Comparison of ENCODE assay signal across 19 mouse cellular contexts in genomic region chr10:98749584-98749947, GRCm38 (mm10).
DNase-seq lines count a peak whose midpoint lies in the region; ATAC-seq and TF ChIP-seq lines count a peak whose summit lies in the region.
"Had no signal": no experiment of that assay in that cellular context is flagged by ENCODE, and none has a peak within 500 bp of the region (broad histone marks: within the 10 kb centered on the region; RNA-seq: fewer than 3 reads in every experiment).

No protein-coding gene starts in this region.

- H3K4me1 ChIP-seq in hindbrain, embryonic 12.5 days: peaks cover 4% of the 10 kb centered on the region; the same call in 1 of the 2 replicates
- H3K4me1 ChIP-seq in hindbrain, postnatal 0 days (ENCODE audit: insufficient read depth, low read length): no peaks in the 10 kb centered on the region
- H3K4me1 ChIP-seq in midbrain, embryonic 13.5 days (replicated peaks): peaks cover 6% of the 10 kb centered on the region
- no peaks in the 10 kb centered on the region for H3K4me1 ChIP-seq in midbrain, embryonic 15.5 days
- peaks cover 6% of the 10 kb centered on the region for H3K4me1 ChIP-seq in forebrain, embryonic 15.5 days
- H3K4me1 ChIP-seq: limb, embryonic 15.5 days; stomach, embryonic 15.5 days had no signal

- no peaks in the 10 kb centered on the region for H3K27me3 ChIP-seq in hindbrain, embryonic 12.5 days
- no peaks in the 10 kb centered on the region for H3K27me3 ChIP-seq in hindbrain, postnatal 0 days (ENCODE audit: insufficient read depth, low read length)
- no peaks in the 10 kb centered on the region; the same call in 1 of the 2 replicates for H3K27me3 ChIP-seq in midbrain, embryonic 13.5 days
- H3K27me3 ChIP-seq in midbrain, embryonic 15.5 days (replicated peaks): no peaks in the 10 kb centered on the region
- H3K27me3 ChIP-seq in forebrain, embryonic 15.5 days: no peaks in the 10 kb centered on the region
- H3K27me3 ChIP-seq: embryonic facial prominence, embryonic 15.5 days; heart, embryonic 13.5 days; kidney, embryonic 15.5 days; limb, embryonic 15.5 days; stomach, embryonic 15.5 days had no signal

- 62% methylated on average over 4 of the region's 4 CpGs for WGBS in hindbrain, embryonic 12.5 days
- WGBS in hindbrain, postnatal 0 days: 38% methylated on average over 4 of the region's 4 CpGs
- 52% methylated on average over 4 of the region's 4 CpGs for WGBS in midbrain, embryonic 13.5 days
- 49% methylated on average over 4 of the region's 4 CpGs for WGBS in midbrain, embryonic 15.5 days
- WGBS in forebrain, embryonic 15.5 days: 44% methylated on average over 4 of the region's 4 CpGs

- no peak for TF ChIP-seq CTCF in hindbrain, postnatal 0 days (IDR thresholded peaks at IDR 0.05; ENCODE audit: low read depth)

- no peaks in the 10 kb centered on the region for H3K9me3 ChIP-seq in hindbrain, embryonic 12.5 days (replicated peaks)
- H3K9me3 ChIP-seq in hindbrain, postnatal 0 days (ENCODE audit: low read length): no peaks in the 10 kb centered on the region
- no peaks in the 10 kb centered on the region for H3K9me3 ChIP-seq in midbrain, embryonic 13.5 days
- no peaks in the 10 kb centered on the region for H3K9me3 ChIP-seq in midbrain, embryonic 15.5 days
- no peaks in the 10 kb centered on the region for H3K9me3 ChIP-seq in forebrain, embryonic 15.5 days
- H3K9me3 ChIP-seq: embryonic facial prominence, embryonic 15.5 days; heart, embryonic 13.5 days; kidney, embryonic 15.5 days; limb, embryonic 15.5 days; stomach, embryonic 15.5 days had no signal

- no peak overlapping the region for H3K4me3 ChIP-seq in hindbrain, embryonic 12.5 days
- no peak overlapping the region for H3K4me3 ChIP-seq in hindbrain, postnatal 0 days (ENCODE audit: low read length)
- H3K4me3 ChIP-seq in midbrain, embryonic 13.5 days (replicated peaks): no peak overlapping the region
- H3K4me3 ChIP-seq in midbrain, embryonic 15.5 days: no peak overlapping the region
- H3K4me3 ChIP-seq in forebrain, embryonic 15.5 days: no peak overlapping the region
- H3K4me3 ChIP-seq: embryonic facial prominence, embryonic 15.5 days; heart, embryonic 13.5 days; kidney, embryonic 15.5 days; limb, embryonic 15.5 days; stomach, embryonic 15.5 days had no signal

- no peaks in the 10 kb centered on the region for H3K36me3 ChIP-seq in hindbrain, embryonic 12.5 days
- no peaks in the 10 kb centered on the region for H3K36me3 ChIP-seq in hindbrain, postnatal 0 days (ENCODE audit: insufficient read depth, low read length)
- H3K36me3 ChIP-seq in midbrain, embryonic 13.5 days: no peaks in the 10 kb centered on the region
- H3K36me3 ChIP-seq in midbrain, embryonic 15.5 days (replicated peaks): no peaks in the 10 kb centered on the region
- no peaks in the 10 kb centered on the region for H3K36me3 ChIP-seq in forebrain, embryonic 15.5 days
- H3K36me3 ChIP-seq: embryonic facial prominence, embryonic 15.5 days; heart, embryonic 13.5 days; kidney, embryonic 15.5 days; limb, embryonic 15.5 days; stomach, embryonic 15.5 days had no signal

- H3K4me2 ChIP-seq in hindbrain, embryonic 12.5 days (replicated peaks): no peak overlapping the region
- H3K4me2 ChIP-seq in hindbrain, postnatal 0 days (ENCODE audit: low read depth, low read length): no peak overlapping the region
- no peak overlapping the region for H3K4me2 ChIP-seq in midbrain, embryonic 13.5 days (replicated peaks)
- no peak overlapping the region for H3K4me2 ChIP-seq in midbrain, embryonic 15.5 days
- no peak overlapping the region for H3K4me2 ChIP-seq in forebrain, embryonic 15.5 days (replicated peaks)
- H3K4me2 ChIP-seq: embryonic facial prominence, embryonic 15.5 days; heart, embryonic 13.5 days; kidney, embryonic 15.5 days; limb, embryonic 15.5 days; stomach, embryonic 15.5 days had no signal

- ATAC-seq in hindbrain, embryonic 12.5 days (ENCODE audit: low FRiP score): peak; percentile 63; the same call in 1 of the 2 replicates
- ATAC-seq in hindbrain, postnatal 0 days: no peak
- ATAC-seq in midbrain, embryonic 13.5 days: peak; percentile 58; the same call in 1 of the 2 replicates
- ATAC-seq in midbrain, embryonic 15.5 days (replicated peaks): no peak; the same call in 1 of the 2 replicates
- peak; percentile 60 for ATAC-seq in forebrain, embryonic 15.5 days (replicated peaks)
- ATAC-seq: CD4-positive, CD25-positive, alpha-beta regulatory T cell, adult 4 months had no signal

- no peak for DNase-seq in hindbrain, postnatal 0 days (ENCODE audit: low spot score)
- no peak for DNase-seq in thymus, postnatal 14 days
- no peak for DNase-seq in lung, postnatal 14 days
- DNase-seq: adrenal gland, postnatal 36 days; gastrocnemius, postnatal 25 days; heart, adult 18-20 months; kidney, adult 11 months; thymus, postnatal 36 days had no signal

- no peak overlapping the region for H3K27ac ChIP-seq in hindbrain, embryonic 12.5 days
- no peak overlapping the region for H3K27ac ChIP-seq in hindbrain, postnatal 0 days
- no peak overlapping the region for H3K27ac ChIP-seq in midbrain, embryonic 13.5 days
- no peak overlapping the region for H3K27ac ChIP-seq in midbrain, embryonic 15.5 days
- H3K27ac ChIP-seq in forebrain, embryonic 15.5 days (replicated peaks): no peak overlapping the region
- H3K27ac ChIP-seq: limb, embryonic 15.5 days; macrophage; stomach, embryonic 15.5 days had no signal

- no peak overlapping the region for H3K9ac ChIP-seq in hindbrain, embryonic 12.5 days
- H3K9ac ChIP-seq in hindbrain, postnatal 0 days (replicated peaks; ENCODE audit: low read length): no peak overlapping the region
- no peak overlapping the region for H3K9ac ChIP-seq in midbrain, embryonic 13.5 days (replicated peaks)
- H3K9ac ChIP-seq in midbrain, embryonic 15.5 days: no peak overlapping the region
- H3K9ac ChIP-seq in forebrain, embryonic 15.5 days (replicated peaks): no peak overlapping the region
- H3K9ac ChIP-seq: embryonic facial prominence, embryonic 15.5 days; heart, embryonic 13.5 days; kidney, embryonic 15.5 days; limb, embryonic 15.5 days; stomach, embryonic 15.5 days had no signal

Comparison
In these comparisons a context has a peak if more than half of its experiments do, and no peak if none do; other contexts are left out.
1. ATAC-seq: peak in hindbrain, embryonic 12.5 days (single experiment), midbrain, embryonic 13.5 days (single experiment) and forebrain, embryonic 15.5 days (single experiment); none in hindbrain, postnatal 0 days (single experiment) and midbrain, embryonic 15.5 days (single experiment).